Mouse (Mus musculus): ENCODE data around the gene Ubr7.

Ubr7 gene

GRCm38 (mm10) chr12:102826399-102826798 is 68.6 kb downstream of the Ubr7 start:
- DNase-seq (ENCODE audit: low spot score): no peak

GRCm38 (mm10) chr12:102827119-102827518 is 69.4 kb downstream of the Ubr7 start:
- no peak for DNase-seq (ENCODE audit: low spot score)
